Mouse (Mus musculus): Measurements from ENCODE around the gene Gm16223.

DNA sequence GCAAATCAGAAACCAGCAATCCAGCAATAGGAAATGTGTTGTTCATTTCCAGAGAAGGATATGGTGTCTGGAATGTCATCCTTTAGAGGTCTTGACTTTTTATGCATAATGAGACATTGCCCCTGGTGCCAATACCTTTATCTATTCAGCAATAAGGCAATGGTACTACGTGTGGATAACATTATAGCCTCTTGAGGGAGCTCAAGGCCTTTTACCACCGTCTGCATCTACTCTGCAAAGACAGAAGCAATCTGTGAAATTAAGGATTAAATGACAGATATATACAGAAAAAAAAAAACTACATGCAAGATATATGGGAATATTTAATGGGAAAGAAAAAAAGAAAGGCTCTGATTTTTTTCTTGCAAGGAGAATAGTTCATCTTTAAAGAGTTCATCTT is 106.3 kb downstream of the Gm16223 start:
- TF ChIP-seq MXI1 (IDR thresholded peaks at IDR 0.05; ENCODE audit: low read depth, low read length) (no peak), RAD21 (IDR thresholded peaks at IDR 0.05; ENCODE audit: low read depth, low read length) (no peak), EP300 (IDR thresholded peaks at IDR 0.05; ENCODE audit: low read depth in 1 of 2, low read length in 2 of 2) (no peak)

Measured in MEL (cell line).